Mouse (Mus musculus) gonadal fat pad, adult 2 months (tissue): ENCODE measurements around the gene Vax2. TPM values are rescaled to one million over a fixed set of nuclear protein-coding genes. Genes with fewer than 3 reads are reported as not detected.

ENCODE experiments used
- DNase-seq: peaks from one replicate; pipeline ENCODE4 v3.0.0-alpha.2; 2012; ENCODE audit warnings: low read depth
- polyA plus RNA-seq: library from polyadenylated mRNA; depleted of rRNA; stranded (reverse); fragments of >200 nt; gene quantifications from 2 replicates; pipeline ENCODE4 v1.2.3, GENCODE M21; 2012

The Vax2 gene
- polyA plus RNA-seq, 1 experiment: not detected

DNA sequence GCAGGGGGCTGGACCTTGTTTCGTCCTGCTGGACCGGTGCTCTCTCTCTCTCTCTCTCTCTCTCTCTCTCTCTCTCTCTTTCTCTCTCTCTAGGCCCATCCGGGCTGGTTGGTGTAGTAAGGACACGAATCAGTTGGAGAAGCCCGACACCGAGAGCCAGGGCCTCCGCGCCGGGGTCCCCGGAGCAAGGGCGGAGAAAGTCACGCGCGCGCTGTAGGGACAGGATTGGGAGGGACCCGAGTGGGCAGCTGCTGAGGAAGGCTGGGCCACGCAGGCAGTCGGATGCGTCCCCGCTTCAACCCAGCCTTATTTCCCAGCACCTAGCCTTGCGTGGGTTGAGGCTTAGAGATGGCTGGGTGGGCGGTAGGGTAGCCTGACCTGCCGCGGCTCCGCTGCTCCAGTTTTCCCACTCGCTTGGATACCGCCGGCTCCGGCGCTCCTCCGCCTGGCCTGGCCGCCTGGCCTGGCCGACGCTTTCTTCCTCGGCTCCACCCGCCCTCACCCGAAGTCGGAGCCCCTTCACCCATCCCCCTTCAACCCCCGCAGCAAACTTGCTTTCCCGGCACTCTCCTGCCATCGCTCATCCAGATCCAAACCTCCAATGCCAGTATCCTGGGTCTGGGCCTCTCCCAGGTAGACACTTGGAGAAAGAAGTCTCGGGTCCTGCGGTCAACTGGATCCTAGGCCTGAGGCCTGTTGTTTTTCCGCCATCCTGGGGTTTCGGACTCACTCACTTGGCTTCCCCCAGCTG lies 836 bp downstream of the Vax2 start:
- no peak for DNase-seq

DNA sequence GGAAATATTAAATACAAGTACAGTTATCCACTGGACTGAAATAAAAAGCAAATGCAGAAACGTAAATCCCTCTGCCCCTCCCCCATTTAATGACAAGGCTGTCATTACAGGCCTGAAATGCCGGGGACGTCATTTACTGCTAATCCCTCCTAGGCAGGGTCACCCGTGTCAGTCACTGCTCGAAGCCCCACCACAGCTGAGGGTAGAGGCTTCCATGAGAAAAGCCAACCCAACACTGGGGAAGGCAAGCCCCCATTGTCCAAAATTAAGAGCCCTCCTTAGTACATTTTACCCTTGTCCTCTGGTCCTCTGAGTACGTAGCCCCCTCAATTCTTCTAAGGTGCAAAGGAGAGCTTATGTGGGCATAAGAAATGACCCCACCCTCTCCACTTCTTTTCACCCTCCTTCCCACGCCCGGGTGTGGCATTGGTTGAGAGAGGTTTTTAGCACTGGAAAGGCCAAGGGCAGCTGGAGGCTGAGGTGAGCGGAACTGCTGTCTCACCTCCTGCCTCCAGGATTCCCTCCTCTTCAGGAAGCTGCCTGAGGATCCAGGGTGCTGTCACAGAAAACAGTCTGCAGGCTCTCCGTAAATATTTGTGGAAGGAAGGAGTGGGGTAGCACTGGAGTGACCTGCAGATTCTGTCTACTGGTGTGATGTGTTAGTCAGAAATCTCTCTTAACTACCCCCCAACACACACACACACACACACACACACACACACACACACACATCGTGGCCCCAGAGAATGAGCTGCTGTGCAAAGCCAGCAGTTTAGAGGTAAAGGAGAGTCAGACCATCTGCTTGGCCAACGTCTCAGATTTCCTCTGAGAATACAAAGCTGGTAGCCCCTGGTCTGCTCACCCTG lies 2.4 kb downstream of the Vax2 start:
- DNase-seq: no peak

DNA sequence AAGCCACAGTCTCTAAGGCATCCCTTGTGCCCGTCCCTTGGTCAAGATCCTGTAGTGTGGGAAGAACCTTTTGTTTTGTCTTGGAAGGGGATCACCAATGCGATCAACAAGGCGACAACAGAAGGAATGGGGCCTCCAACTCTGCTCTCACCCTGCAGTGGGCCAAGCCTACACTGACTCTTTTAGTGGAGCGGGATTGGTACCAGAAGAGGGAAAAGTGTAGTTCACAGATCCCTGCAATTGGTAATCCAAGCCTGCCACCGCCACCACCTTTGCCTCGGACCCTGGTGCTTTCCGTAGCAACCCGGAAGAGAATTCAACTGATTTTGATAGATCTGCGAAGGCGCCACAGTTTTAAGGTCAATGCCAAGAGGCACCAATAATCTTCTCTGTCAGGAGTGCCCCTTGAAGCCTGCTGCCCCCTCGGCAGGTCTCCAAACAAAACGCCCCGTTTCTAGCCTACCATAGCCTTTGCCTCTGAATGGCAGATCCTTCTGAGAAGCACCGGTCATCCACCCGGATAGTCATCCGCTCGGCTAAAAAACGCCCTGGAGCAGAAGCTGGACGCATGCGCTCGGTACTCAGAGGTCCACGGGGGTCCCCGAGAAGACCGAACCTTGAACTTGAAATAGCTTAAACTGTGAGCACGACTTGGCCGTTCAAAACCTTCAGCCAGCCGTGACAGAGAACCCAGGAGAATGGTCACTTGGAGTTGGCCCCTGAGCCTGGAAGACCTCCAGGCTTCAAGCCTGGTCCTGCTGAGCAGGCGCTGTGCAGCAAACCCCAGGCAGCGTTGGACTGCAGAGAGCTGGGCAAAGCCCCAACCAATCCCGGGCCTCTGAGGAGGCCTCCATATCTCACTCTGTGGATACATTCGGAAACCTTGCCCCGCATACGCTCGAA lies 3.4 kb downstream of the Vax2 start:
- DNase-seq: no peak

DNA sequence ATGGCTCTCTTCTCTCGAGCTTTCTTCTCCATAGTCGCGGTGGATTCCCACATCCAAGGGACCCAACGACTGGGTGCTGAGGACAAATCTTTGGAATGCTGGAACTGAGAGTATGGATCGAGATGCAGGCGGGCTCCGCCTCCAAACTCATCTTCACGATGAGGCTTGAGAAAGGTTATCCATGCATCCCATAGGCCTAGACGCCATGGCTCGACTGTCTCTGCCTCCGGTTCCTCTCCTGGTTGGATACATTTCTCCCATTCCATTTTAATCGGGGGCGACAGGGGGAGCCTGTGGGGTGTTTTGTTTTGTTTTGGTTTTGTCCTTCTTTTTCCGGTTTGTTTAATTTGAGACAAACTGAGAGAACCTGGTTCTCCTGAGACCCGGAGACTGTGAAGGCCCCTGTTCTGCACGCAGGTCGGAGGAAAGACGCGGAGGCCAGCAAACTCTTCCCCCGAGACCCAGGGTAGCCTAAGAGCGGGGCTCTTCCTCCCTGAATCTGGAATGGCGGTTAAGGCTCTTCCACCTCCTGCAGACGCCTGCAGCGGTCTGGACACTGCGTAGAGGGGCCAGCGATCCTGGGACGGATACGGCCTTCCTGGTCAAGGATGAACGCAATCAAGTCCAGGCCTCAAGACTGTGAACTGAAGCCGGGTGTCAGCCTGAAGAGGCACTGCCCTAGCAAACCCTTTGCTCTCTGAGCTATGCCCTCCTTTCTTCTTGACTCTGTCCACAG lies 4.6 kb downstream of the Vax2 start:
- no peak for DNase-seq

DNA sequence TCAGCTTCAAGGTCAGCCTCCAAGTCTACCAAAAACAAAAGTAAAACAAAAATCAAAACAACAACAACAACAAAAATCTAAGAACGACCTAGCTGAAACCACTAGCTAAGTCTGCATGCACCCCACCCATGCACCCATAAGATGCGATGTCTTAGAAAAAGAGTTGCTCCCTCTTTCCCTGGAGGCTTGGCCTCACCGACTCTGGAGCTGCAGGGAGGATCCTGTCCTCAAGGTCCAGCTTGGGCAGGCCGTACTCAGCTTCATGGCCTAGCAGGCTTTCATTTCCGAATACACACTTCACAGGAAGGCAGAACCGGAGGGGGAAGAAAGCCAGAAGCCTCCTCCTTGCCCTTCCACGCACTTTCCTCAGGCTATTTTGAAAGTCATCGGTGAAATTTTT lies 6.0 kb downstream of the Vax2 start:
- no peak for DNase-seq

DNA sequence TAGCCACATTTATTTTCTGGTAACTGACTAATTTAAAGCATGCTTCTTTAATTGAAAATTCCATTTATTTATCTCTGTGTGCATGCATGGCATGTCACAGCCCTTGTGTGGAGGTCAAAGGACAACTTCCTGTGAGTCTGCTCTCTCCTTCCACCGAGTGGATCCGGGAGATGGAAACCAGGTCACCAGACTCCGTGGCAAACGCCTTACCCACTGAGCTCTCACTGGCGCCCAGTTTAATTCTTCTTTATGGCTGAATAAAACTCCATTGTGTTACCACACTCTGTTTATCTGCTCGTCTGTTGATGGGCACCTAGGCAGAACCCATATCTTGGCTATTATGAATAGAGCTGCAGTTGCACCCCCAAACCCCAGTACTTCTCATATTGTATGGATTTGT lies 11.5 kb downstream of the Vax2 start:
- DNase-seq: no peak

DNA sequence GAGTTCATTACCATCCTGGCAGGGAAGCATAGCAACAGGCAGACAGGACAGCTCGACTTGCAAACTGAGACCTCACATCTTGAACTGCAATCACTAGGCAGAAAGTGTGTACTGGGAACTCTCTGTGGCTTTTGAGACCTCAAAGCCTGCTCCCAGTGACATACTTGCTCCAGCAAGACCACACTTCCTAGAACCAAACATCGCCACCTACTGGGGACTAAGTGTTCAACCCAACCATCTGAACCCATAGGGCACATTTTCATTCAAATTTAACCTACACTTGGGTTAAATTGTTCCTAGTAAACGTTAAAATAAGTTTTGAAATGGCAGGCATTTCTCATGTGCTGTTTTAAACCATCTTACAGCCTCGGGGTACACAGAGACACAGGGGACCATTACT lies 16.1 kb downstream of the Vax2 start:
- no peak for DNase-seq

DNA sequence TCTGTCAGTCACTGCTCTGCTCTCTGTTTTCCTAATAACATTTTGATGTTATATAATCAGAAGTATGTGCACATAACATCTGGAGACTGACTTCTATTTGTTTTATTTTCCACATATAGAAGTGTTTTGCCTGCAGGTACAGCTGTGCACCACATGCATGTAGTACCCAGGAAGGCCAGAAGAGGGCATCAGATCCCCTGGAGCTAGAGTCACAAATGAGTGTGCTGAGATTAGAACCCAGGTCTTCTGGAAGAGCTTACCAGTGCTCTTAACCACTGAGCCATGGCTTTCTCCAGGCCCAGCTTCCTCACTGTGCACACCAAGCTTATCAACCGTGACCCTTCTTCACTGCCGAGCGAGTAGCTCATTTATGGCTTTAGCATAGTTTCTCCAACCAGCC lies 17.4 kb downstream of the Vax2 start:
- no peak for DNase-seq

DNA sequence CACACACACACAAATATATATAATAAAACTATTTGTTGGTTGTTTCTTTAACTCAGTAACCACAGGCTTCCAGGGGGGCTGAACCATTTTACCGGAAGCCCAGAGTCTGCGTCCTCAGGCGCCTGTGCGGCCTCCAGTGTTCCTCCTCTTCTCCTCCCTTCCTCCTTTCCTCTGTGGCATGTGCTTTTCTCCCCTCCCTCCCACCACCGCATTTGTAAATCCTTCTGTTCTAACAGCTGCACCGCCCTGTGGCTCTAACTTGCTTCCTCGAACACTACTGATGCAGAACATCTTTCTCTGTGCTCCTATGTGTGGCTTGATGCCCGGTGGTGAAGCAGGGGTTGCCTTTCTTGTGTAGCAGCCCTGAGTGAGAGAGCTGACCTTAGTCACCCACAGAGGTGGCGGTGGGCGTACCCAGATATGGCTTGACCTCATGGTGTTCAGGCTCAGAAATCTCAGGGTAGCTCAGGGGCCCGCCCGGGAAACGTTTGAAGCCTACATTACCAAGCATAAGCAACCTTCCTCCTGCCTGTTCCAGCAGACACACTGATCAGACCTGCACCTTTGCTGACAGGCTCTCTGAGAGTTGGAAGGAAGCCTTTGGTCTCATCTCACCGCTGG lies 18.4 kb downstream of the Vax2 start:
- no peak for DNase-seq

DNA sequence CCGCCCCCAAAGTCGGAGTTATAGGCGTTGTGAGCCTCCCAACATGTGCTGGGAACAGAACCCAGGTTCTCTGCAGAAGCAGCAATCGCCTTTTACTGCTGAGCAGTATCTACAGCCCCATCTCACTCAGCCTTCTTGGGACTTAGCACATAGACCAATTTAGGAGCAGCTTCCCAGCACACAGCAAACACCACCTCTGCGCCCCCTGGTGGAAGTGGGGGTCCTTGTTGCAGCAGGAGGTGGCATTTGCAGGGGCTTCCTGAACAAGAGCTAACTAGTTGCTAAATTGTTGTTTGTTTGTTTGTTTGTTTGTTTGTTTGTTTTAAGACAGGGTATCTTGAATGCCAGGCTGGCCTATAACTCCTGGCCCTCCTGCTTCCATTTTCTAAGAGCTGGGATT lies 20.1 kb downstream of the Vax2 start:
- no peak for DNase-seq

DNA sequence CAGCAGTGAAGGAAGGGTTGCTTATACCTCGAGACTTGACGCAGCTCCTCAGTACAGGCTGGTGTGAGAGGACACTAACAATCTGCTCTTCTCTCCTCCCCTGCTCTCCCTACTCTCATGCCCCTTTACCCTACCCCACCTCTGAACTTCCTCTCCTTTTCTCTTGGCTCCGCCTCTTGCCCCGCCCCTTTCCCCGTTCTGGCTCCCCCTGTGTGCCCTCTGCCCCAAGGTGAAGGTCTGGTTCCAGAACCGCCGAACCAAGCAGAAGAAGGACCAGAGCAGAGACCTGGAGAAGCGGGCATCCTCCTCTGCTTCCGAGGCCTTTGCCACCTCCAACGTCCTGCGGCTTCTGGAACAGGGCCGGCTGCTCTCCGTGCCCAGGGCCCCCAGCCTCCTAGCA lies 26.2 kb downstream of the Vax2 start:
- no peak for DNase-seq

DNA sequence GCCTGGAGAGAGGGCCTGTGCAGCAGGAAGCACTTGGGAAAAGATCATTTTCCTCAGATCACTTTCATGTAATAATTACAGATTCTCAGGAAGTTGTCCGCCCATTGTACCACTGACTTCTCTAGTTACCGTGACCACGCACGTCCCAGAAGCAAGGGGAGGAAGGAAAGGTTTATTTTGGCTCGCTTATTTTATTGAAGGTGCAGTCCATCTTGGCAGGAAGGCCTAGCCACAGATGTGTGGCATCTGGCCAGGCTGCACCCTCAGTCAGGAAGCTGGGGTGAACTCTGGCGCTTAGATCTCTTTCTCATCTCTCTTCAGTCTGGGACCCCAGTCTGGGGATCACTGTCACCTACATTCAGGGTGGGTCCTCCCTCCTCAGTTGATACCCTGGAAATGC lies 27.5 kb downstream of the Vax2 start:
- DNase-seq: no peak

DNA sequence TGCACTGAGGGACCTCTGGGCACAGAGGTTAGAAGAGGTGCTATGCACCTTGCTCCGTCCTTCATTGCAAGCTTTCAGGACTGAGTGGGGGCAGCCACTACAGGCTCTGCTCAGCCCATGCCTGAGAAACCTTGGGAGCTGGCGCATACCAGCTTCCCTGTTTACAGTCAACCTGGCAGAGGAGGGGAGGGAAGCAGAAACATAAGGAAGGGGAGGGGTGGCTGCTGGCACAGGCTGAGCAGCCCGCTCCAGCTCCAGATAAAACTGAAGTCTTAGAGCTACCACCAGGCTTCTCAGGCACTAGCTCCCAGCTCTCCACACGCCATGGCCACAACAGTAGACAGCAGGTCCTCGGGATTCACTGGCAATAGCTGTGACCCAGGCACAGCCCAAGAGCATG lies 31.7 kb downstream of the Vax2 start, which contains the start of gene Atp6v1b1:
TSS of gene Atp6v1b1 (plus strand) at position 230 of the 400 bp plus-strand sequence.
- no peak for DNase-seq

DNA sequence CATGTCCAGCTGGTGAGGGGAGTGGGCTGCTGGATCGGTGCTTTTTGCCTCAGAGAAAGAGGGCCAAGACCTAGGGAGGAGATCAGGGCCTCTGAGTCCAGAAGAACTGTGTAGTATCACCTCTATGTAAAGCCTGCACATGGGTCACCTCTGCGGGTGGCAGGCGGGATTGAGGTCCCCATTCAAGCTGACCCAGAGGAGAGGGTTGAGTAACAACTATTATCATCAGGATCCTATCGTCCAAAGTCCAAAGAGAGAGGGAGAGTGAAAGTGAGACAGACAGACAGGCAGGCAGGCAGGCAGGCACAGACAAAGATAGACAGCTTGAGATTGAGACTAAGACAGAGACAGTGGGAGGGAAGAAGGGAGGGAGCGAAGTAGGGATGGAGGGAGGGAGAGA lies 32.1 kb downstream of the Vax2 start:
- no peak for DNase-seq

DNA sequence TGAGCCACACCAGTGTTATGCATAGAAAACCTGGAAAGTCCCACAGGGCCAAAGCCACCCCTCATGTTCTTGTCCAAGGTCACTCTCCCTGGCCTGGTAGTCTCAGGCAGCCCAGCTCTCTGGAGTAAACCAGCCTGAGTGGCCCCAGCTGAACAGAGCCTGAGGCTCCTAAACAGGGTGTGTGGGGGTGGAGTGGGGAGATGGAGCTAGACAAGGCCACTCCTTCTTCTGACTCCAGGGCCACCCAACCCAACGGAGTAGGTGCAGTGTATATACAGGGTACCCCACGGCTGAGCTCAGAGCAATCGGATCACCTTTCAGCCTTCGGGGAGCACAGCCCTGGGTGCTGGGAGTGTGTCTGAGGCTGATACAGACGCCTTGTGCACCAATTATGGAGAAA lies 33.1 kb downstream of the Vax2 start:
- no peak for DNase-seq

DNA sequence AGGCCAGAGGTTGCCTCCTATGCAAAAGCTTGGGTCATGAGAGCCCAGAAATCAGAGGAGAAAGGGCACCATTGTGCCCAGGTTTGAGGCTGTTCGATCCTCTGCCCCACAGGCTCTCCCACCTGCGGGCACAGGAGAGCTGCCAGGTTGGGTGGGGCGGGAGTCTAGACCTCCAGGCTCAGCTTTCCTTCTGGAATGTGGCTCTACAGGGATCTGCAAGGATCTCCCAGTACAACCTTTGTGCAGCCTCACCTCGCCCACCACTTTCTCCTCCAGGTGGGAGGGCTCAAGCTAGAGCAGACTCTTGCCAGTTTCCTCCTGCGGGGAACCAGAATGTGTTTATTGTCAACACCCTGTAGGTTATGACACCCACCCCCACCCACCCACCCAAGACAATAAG lies 33.5 kb downstream of the Vax2 start:
- no peak for DNase-seq

DNA sequence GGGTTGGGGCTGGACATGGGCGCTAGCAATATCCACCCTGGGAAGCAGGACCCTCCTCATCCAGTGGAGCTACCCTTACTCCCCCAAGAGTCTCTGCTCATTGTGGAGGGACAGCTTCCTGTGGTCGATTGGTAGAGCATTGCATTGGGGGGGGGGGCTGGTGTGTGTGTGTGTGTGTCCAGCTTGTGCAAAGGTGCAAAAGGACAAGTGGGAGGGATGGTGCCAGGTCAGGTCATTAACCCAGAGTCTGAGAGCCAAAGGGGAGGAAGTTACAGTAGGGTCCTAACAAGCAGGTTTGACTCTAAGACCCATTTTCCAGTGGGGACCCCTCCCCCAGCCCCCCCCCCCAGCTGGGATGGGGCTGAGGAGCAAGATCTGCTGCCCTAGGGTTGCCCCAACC lies 34.4 kb downstream of the Vax2 start:
- DNase-seq: no peak

DNA sequence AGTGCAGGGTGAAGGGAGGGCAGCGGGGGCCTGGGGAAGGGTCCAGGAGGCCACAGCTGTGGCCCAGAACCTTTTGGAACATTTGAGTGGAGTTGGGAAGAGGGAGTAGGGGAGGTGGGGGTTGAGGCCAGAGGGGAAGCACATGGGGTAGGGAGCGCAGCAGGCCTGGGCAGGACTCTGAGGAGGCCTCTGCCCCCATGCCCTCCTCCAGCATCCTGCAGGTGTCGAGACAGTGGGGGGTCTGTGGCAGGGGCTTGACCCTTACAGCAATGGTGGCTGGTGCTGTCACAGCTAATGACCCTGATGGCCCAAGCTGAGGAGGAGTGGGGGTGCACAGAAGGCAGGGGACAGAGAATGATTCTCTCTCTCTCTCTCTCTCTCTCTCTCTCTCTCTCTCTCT lies 38.2 kb downstream of the Vax2 start:
- DNase-seq: no peak

DNA sequence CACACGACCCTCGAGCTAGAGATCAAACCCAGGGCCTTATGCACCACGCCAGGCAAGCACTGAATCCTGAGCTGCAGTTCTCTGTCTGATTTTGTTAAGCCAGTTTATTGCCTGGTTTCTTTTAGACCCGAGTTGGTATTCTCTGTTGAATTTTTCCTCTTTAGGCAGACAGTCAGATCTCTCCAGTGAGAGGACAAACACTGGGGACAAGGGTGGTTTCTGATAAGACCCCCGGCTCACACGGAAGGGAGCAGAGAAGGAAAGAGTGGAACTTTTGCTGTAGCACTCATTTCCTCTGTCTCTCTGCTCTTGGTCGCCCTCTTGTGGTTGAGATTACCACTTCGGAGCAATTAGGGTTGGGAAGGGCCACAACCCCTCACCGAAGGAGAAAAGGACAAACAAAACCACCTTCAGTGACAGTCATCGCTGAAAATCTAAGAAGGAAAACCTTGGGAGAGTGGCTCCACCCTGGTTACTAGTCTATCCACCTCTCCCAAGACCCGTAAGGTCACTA lies 39.2 kb downstream of the Vax2 start:
- DNase-seq: no peak

DNA sequence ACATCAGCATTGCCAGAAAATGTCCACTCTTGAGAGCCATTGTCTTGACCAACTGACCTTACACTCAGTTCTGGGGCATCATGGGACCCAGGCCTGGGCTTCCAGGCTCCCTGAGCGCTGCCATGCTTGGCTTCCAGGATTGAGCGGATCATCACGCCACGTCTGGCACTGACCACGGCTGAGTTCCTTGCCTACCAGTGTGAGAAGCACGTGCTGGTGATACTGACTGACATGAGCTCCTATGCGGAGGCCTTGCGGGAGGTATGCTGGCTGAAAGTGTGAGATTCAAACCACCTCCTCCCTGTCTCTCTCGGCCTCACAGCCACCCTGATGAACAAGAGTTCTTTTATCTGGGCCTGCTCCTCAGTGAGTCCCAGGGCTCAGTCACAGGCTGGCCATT lies 45.0 kb downstream of the Vax2 start:
- DNase-seq: no peak

DNA sequence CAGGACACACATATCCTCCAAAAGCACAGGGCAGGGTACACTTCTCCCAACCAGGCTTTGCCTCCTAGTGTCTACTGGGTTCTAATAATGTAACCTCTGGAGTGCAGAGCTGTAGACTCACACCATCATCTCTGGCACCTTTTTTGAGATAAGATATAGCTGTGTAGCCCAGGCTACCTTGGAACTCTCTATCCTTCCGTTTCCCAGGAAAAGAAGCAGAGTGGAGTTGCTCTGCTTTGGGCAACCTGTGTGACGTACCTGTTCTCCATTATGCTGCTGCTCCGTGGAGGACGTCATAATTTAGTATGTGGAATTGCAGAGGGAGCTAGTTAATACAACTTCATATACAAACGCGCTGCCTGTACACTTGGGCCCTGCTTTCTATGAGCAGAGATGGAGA lies 51.3 kb downstream of the Vax2 start, which contains the start of gene Ankrd53:
TSS of gene Ankrd53 (plus strand) at position 301 of the 400 bp plus-strand sequence.
- DNase-seq: no peak
